In genomic region chr11:68609910-68610566, GRCm38 (mm10) we compare ENCODE assay signal across 24 mouse cellular contexts. TPM values are rescaled to one million over a fixed set of nuclear protein-coding genes. Genes with fewer than 3 reads are reported as not detected.
DNase-seq lines count a peak whose midpoint lies in the region; ATAC-seq and TF ChIP-seq lines count a peak whose summit lies in the region.
"Had no signal": no experiment of that assay in that cellular context is flagged by ENCODE, and none has a peak within 500 bp of the region (broad histone marks: within the 10 kb centered on the region; RNA-seq: fewer than 3 reads in every experiment).

No protein-coding gene starts in this region.

- H3K4me3 ChIP-seq in forebrain, embryonic 14.5 days (ENCODE audit: low read depth, low read length), result no peak overlapping the region
- H3K4me3 ChIP-seq in forebrain, embryonic 10.5 days, result no peak overlapping the region
- H3K4me3 ChIP-seq in kidney, postnatal 0 days (replicated peaks; ENCODE audit: low read depth, low read length), result no peak overlapping the region
- no peak overlapping the region for H3K4me3 ChIP-seq in kidney, embryonic 15.5 days (replicated peaks)
- no peak overlapping the region for H3K4me3 ChIP-seq in lung, embryonic 16.5 days (ENCODE audit: low read length)
- no peak overlapping the region for H3K4me3 ChIP-seq in layer of hippocampus, adult 2 months
- H3K4me3 ChIP-seq: forebrain, embryonic 12.5 days; heart, embryonic 15.5 days; limb, embryonic 13.5 days; midbrain, embryonic 15.5 days had no signal

- DNase-seq in forebrain, embryonic 14.5 days (ENCODE audit: low spot score), result peak; percentile 29
- no peak for DNase-seq in forebrain, embryonic 10.5 days (ENCODE audit: extremely low spot score, low spot score)
- peak; percentile 57 for DNase-seq in kidney, postnatal 0 days (ENCODE audit: low spot score)
- DNase-seq in lung, adult 18-20 months, result no peak
- peak; percentile 61 for DNase-seq in lung, postnatal 10 days
- DNase-seq in layer of hippocampus, adult 2 months (ENCODE audit: low spot score in 2 of 2), result no peak
- DNase-seq: adrenal gland, postnatal 25 days; cerebellum, adult 2 months; cerebellum, postnatal 36 days; heart, adult 18-20 months had no signal

- H3K9ac ChIP-seq in forebrain, embryonic 14.5 days (ENCODE audit: low read length), result no peak overlapping the region
- no peak overlapping the region for H3K9ac ChIP-seq in kidney, postnatal 0 days (ENCODE audit: low read depth, low read length)
- no peak overlapping the region for H3K9ac ChIP-seq in kidney, embryonic 15.5 days
- H3K9ac ChIP-seq in lung, embryonic 16.5 days (ENCODE audit: low read length), result no peak overlapping the region
- H3K9ac ChIP-seq: forebrain, embryonic 12.5 days; heart, embryonic 15.5 days; limb, embryonic 13.5 days; liver, embryonic 14.5 days; midbrain, embryonic 15.5 days had no signal

- ATAC-seq in forebrain, embryonic 14.5 days, result no peak
- no peak for ATAC-seq in kidney, postnatal 0 days (replicated peaks; ENCODE audit: low FRiP score, low read depth)
- ATAC-seq in kidney, embryonic 15.5 days (replicated peaks; ENCODE audit: low FRiP score), result no peak
- 0 out of 2 replicates have a peak, but pooled peaks have one; percentile 19 for ATAC-seq in lung, embryonic 16.5 days (ENCODE audit: low read depth)
- ATAC-seq: midbrain, embryonic 15.5 days had no signal

- no peak for TF ChIP-seq CTCF in kidney, postnatal 0 days (IDR thresholded peaks at IDR 0.05; ENCODE audit: low read depth)
- no peak for TF ChIP-seq CTCF in layer of hippocampus, adult 2 months (conservative IDR thresholded peaks at IDR 0.05)

- H3K4me2 ChIP-seq in forebrain, embryonic 14.5 days (ENCODE audit: low read length), result no peak overlapping the region
- H3K4me2 ChIP-seq in kidney, postnatal 0 days (ENCODE audit: low read length), result no peak overlapping the region
- H3K4me2 ChIP-seq in kidney, embryonic 15.5 days, result no peak overlapping the region
- no peak overlapping the region for H3K4me2 ChIP-seq in lung, embryonic 16.5 days (ENCODE audit: low read depth, low read length)
- H3K4me2 ChIP-seq: forebrain, embryonic 12.5 days; heart, embryonic 15.5 days; limb, embryonic 13.5 days; midbrain, embryonic 15.5 days had no signal

- no peaks in the 10 kb centered on the region for H3K4me1 ChIP-seq in forebrain, embryonic 14.5 days (ENCODE audit: control insufficient read depth, insufficient read depth, low read length)
- peaks cover 8% of the 10 kb centered on the region for H3K4me1 ChIP-seq in forebrain, embryonic 10.5 days
- H3K4me1 ChIP-seq in kidney, postnatal 0 days (replicated peaks; ENCODE audit: insufficient read depth, low read length), result 0 out of 2 replicates have a peak, but pooled peaks cover 12% of the 10 kb centered on the region
- H3K4me1 ChIP-seq in kidney, embryonic 15.5 days, result peaks cover 41% of the 10 kb centered on the region
- peaks cover 31% of the 10 kb centered on the region for H3K4me1 ChIP-seq in lung, embryonic 16.5 days (replicated peaks; ENCODE audit: control insufficient read depth, insufficient read depth, low read length)
- H3K4me1 ChIP-seq: midbrain, embryonic 15.5 days had no signal

- no peaks in the 10 kb centered on the region for H3K36me3 ChIP-seq in forebrain, embryonic 14.5 days (ENCODE audit: control insufficient read depth, insufficient read depth, low read length)
- H3K36me3 ChIP-seq in forebrain, embryonic 10.5 days (replicated peaks), result no peaks in the 10 kb centered on the region
- H3K36me3 ChIP-seq in kidney, postnatal 0 days (ENCODE audit: insufficient read depth, low read length), result no peaks in the 10 kb centered on the region
- H3K36me3 ChIP-seq in kidney, embryonic 15.5 days, result no peaks in the 10 kb centered on the region
- H3K36me3 ChIP-seq in lung, embryonic 16.5 days (ENCODE audit: control insufficient read depth, insufficient read depth, low read length), result no peaks in the 10 kb centered on the region
- H3K36me3 ChIP-seq: forebrain, embryonic 12.5 days; G1E; heart, embryonic 15.5 days; limb, embryonic 13.5 days; midbrain, embryonic 15.5 days had no signal

- no peaks in the 10 kb centered on the region for H3K27me3 ChIP-seq in forebrain, embryonic 14.5 days (replicated peaks; ENCODE audit: control insufficient read depth, insufficient read depth, low read length)
- H3K27me3 ChIP-seq in forebrain, embryonic 10.5 days (ENCODE audit: poor library complexity, severe bottlenecking), result no peaks in the 10 kb centered on the region
- H3K27me3 ChIP-seq in kidney, postnatal 0 days (ENCODE audit: insufficient read depth, low read length), result no peaks in the 10 kb centered on the region
- no peaks in the 10 kb centered on the region for H3K27me3 ChIP-seq in kidney, embryonic 15.5 days
- H3K27me3 ChIP-seq in lung, embryonic 16.5 days (ENCODE audit: control insufficient read depth, insufficient read depth, low read depth, low read length), result no peaks in the 10 kb centered on the region
- H3K27me3 ChIP-seq: forebrain, embryonic 12.5 days; heart, embryonic 15.5 days; limb, embryonic 13.5 days; midbrain, embryonic 15.5 days had no signal

- no peak overlapping the region for H3K27ac ChIP-seq in forebrain, embryonic 14.5 days (ENCODE audit: low read depth, low read length)
- no peak overlapping the region for H3K27ac ChIP-seq in forebrain, embryonic 10.5 days
- H3K27ac ChIP-seq in kidney, postnatal 0 days, result no peak overlapping the region
- no peak overlapping the region for H3K27ac ChIP-seq in kidney, embryonic 15.5 days
- H3K27ac ChIP-seq in lung, embryonic 16.5 days (ENCODE audit: low read length), result peak overlapping the region; percentile 32; the same call in 1 of the 2 replicates
- H3K27ac ChIP-seq in layer of hippocampus, adult 2 months, result no peak overlapping the region
- H3K27ac ChIP-seq: forebrain, embryonic 12.5 days; heart, embryonic 15.5 days; limb, embryonic 13.5 days; liver, embryonic 14.5 days; midbrain, embryonic 15.5 days had no signal

- no peaks in the 10 kb centered on the region for H3K9me3 ChIP-seq in forebrain, embryonic 14.5 days (replicated peaks; ENCODE audit: control insufficient read depth, low read length)
- no peaks in the 10 kb centered on the region for H3K9me3 ChIP-seq in forebrain, embryonic 10.5 days
- no peaks in the 10 kb centered on the region for H3K9me3 ChIP-seq in kidney, postnatal 0 days (replicated peaks; ENCODE audit: low read length)
- no peaks in the 10 kb centered on the region for H3K9me3 ChIP-seq in kidney, embryonic 15.5 days (replicated peaks)
- H3K9me3 ChIP-seq in lung, embryonic 16.5 days (ENCODE audit: control insufficient read depth, low read length), result no peaks in the 10 kb centered on the region
- H3K9me3 ChIP-seq: forebrain, embryonic 12.5 days; G1E; heart, embryonic 15.5 days; limb, embryonic 13.5 days; midbrain, embryonic 15.5 days had no signal

- WGBS in forebrain, embryonic 14.5 days, result 58% methylated on average over 9 of the region's 9 CpGs
- WGBS in forebrain, embryonic 10.5 days, result 78% methylated on average over 9 of the region's 9 CpGs
- 47% methylated on average over 9 of the region's 9 CpGs for WGBS in kidney, postnatal 0 days
- WGBS in kidney, embryonic 15.5 days, result 42% methylated on average over 9 of the region's 9 CpGs
- 37% methylated on average over 9 of the region's 9 CpGs for WGBS in lung, embryonic 16.5 days

RNA-seq across cellular contexts. Expression of gene Ccdc42, which starts 23.2 kb away (rescaled TPM):
- polyA plus RNA-seq in forebrain, embryonic 14.5 days (2014; fragmentation: Nextera tagmentation; extraction: Ambion mirVana), result 0.31 and 0.39 TPM in 2 replicates
- 1.1 and 1.6 TPM in 2 replicates for polyA plus RNA-seq in forebrain, embryonic 10.5 days (2016; fragmentation: Nextera tagmentation; extraction: Ambion mirVana)
- polyA plus RNA-seq in kidney, postnatal 0 days (2015; fragmentation: Nextera tagmentation; extraction: Ambion mirVana), result 2.9 and 3.0 TPM in 2 replicates
- polyA plus RNA-seq in kidney, embryonic 15.5 days (2015; fragmentation: Nextera tagmentation; extraction: Ambion mirVana), result 3.2 and 3.8 TPM in 2 replicates
- polyA plus RNA-seq in lung, embryonic 16.5 days (2015; fragmentation: Nextera tagmentation; extraction: Ambion mirVana), result 0.67 and 1.1 TPM in 2 replicates
- 1 to 10 TPM; 2.5 to 2.9 TPM for total RNA-seq in layer of hippocampus, adult 2 months (2021)
- total RNA-seq: adrenal gland, postnatal 25 days; G1E; gastrocnemius, adult 8-10 months; heart, adult 18-20 months; megakaryocyte, adult 5-6 weeks; neutrophil, adult 5-6 weeks had no signal
- polyA plus RNA-seq: G1E had no signal

RNA-seq across cellular contexts. Expression of gene Mfsd6l, which starts 54.1 kb away (rescaled TPM):
- not detected in 2 replicates for polyA plus RNA-seq in forebrain, embryonic 14.5 days (2014; fragmentation: Nextera tagmentation; extraction: Ambion mirVana)
- polyA plus RNA-seq in forebrain, embryonic 10.5 days (2016; fragmentation: Nextera tagmentation; extraction: Ambion mirVana), result 0.22 TPM in 1 of 2 replicates, not detected in the other
- polyA plus RNA-seq in kidney, postnatal 0 days (2015; fragmentation: Nextera tagmentation; extraction: Ambion mirVana), result 4.3 and 4.7 TPM in 2 replicates
- 2.1 TPM in 2 replicates for polyA plus RNA-seq in kidney, embryonic 15.5 days (2015; fragmentation: Nextera tagmentation; extraction: Ambion mirVana)
- 4.1 and 4.3 TPM in 2 replicates for polyA plus RNA-seq in lung, embryonic 16.5 days (2015; fragmentation: Nextera tagmentation; extraction: Ambion mirVana)
- total RNA-seq in layer of hippocampus, adult 2 months (2021), result under 1 TPM in 1 of 2 experiments, not detected in 1; 0.23 TPM
- total RNA-seq: gastrocnemius, adult 8-10 months; layer of hippocampus, postnatal 25 days; left cerebral cortex, postnatal 10 days had no signal
- polyA plus RNA-seq: forebrain, embryonic 12.5 days; G1E; heart, embryonic 15.5 days; hindbrain, embryonic 11.5 days; midbrain, embryonic 15.5 days had no signal

Comparison
In these comparisons a context has a peak if more than half of its experiments do, and no peak if none do; other contexts are left out.
1. DNase-seq: peak in forebrain, embryonic 14.5 days (single experiment), kidney, postnatal 0 days (single experiment) and lung, postnatal 10 days (single experiment); none in forebrain, embryonic 10.5 days (single experiment), lung, adult 18-20 months (0 of 2) and layer of hippocampus, adult 2 months (0 of 2).